Mouse (Mus musculus): ENCODE measurements around the gene Bahcc1.

Bahcc1 gene

DNA sequence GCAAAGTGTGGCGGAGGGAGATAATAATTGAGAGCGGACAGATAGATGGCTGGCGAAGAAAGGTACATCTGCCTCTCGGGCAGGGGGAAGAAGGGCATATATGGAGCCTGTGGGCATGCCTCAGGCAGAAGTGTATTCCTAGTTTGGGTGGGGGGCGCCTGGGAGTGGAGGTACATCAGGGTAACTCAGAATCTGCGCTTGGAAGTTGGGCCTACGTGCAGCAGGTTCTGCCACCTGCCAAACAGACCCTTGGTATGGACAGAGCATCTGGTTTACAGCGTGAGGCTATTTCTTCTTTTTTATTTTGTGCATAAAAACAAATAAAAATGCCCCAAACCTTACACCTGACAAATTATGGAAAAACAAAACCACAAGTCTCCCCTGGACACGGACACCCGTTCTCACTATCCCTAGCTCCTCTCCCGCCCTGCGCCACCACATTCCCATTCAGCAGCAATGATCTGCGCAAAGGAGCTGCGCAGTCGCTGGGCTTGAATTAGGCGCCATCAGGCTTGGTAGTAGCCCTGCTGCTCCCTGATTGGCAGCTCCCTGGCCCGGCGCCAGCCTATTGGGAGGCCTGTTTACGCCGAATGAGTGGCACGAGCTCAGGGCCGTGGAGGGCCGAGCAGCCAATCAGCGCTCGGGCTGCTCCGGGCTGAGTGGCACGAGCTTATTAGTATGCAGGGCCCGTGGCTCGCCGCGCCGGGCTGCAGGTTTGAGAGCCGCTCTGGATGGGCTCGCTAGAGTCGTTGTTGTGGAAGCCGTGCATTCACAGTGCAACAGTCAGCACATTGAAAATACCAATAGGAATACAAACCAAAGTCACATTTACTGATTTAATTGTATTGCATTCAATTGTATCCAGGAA is at the start of gene Bahcc1:
Bahcc1 (plus strand) TSS at position 718 of the 868 bp plus-strand sequence.
- DNase-seq (ENCODE audit: low spot score in 2 of 2), result peak; percentile 100

DNA sequence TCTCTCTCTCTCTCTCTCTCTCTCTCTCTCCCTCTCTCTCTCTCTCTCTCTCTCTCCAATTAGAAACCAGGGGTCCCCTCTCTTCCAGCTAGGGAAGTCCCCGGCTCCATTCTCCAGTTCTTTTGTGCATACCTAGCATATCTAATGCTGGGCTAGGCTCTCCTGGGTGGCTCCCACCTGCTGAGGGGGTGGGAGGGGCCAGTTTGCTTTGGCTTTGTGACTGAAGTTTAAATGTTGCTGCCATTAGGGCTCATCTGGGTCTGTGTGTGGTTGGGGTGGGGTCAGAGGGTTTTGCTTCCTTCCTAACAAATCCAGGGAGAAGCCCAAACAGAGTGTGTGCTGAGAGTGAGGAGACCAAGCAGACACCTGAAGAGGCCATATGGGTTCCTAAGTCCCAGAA is 49.6 kb upstream of the Bahcc1 start:
- no peak for DNase-seq (ENCODE audit: low spot score in 2 of 2)

DNA sequence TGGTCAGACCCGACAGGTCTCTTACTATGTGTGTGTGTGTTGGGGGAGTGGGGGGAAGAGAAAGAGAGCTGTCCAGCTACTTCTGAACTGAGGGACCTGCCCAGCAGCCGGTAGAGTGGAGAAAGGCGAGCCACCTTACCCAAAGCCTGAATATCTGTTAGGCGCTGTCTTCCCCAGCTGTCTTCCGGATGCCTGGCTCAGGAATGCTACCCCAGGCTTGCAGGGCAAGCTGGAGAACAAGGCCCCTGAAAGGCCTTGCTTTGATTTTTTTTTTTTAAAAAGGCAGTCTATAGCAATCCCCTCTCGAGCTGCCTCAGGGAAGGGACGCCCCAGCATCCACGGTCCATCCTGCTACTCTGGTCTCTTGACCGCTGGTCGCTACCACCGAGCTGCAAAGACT is 49.0 kb upstream of the Bahcc1 start:
- DNase-seq (ENCODE audit: low spot score in 2 of 2), result no peak

DNA sequence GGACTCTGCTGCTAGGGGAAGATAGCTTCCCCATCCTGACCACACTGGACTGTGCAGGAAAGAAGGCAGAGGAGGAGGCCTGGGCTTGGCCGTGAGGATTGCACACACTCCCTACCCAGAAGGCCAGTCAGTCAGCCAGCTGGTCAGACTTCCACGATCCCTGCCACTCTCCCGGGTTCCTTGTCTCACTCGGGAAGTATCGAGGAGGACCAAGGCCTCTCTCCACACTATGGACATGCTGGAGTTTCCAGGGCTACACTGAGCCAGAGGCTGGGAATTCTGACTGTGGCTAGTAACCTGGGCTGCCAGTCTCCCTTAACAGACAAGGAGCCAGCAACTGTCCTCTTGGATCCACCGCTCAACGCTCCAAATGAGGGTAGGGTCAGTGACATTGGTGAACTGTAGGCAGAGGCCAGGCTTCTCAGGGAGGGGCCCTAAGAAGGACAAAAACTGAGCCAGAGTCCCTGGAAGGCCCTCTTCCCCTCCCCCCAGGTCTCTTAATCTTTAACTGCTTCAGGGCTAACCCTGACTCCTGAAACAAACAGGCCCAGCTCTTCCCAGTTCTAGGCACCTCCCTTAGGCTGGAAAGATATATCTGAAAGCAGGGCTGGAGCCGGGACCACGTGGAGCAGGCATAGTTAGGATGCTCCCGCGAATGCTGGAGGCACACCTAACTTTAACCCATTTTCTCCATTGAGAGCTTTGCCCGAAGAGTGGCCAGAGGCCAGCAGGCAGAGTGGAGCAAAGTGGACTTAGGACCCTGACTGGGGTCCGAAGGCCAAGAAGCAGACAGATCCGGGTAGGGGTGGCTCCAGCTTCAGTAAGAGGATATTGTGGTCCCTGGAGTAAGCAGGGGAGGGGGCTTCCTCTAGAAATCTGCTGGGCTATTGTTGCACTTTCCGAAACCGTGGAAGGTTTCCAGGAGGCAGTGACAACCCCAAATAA is 48.1 kb upstream of the Bahcc1 start:
- DNase-seq (ENCODE audit: low spot score in 2 of 2), result no peak

DNA sequence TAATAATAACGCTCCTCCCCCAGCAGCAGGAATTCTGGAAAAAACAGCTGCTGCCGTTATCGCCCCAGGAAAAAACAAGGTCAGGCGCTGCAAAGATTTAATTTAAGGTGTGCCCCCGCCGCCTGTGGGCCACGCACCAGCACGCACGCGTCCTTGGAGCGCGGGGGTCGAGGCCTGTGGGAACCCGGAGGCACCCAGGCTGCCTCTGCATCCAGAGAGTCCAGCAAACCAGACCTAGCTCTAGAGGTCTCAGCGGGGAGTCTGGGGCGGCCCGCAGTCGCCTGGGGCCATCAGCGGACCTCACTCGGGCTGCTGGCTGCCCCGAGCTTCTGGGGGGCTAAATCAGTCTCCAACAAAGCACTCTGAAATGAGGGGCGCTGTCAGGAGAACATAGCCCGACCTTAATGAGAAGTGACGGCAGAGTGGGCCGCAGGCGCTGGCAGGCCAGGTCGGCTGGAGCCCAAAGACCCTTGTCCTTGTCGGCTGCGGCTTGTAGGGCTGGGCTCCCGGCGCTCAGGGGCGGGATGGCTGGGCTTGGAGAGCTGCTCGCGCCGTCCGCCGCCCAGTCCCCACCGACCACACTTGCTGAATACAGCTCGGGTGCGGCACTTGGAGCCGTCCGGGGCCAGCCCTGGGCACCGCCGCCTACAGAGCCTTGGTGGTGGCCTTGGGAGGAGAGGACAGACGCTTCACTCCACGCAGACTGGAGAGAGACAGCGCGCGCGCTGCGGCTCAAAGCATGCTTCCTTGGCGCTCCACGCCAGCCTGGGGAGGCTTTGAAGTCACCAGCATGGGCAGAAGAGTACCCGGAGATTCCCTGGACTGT is 47.2 kb upstream of the Bahcc1 start:
- DNase-seq (ENCODE audit: low spot score in 2 of 2), result no peak

DNA sequence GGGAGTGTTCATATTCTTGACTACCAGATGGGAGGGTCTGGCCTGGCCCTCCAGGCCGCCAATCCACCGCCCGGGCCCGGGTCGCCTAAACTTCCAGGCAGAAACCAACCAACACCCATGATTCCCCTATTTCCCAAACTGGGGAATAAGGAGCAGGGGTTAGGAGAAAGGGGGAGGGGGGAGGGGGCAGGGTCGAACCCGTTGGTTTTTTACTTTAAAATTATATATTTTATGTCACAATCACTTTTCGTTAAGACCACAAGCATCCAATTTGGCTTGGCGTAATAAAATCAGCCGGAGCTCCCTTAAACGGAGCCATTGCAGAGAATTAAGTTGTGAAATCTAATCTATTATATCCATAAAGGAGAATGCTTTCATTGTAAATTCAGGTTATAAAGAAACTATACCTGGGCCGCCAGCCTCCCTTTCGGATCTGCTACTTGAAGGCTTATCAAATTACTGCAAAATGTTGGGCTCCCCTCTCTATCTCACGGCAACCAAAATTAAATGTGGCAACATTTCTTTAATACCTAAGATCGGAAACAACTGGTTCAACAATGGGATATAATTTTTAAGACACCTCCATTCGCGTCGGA is 46.5 kb upstream of the Bahcc1 start:
- no peak for DNase-seq (ENCODE audit: low spot score in 2 of 2)

DNA sequence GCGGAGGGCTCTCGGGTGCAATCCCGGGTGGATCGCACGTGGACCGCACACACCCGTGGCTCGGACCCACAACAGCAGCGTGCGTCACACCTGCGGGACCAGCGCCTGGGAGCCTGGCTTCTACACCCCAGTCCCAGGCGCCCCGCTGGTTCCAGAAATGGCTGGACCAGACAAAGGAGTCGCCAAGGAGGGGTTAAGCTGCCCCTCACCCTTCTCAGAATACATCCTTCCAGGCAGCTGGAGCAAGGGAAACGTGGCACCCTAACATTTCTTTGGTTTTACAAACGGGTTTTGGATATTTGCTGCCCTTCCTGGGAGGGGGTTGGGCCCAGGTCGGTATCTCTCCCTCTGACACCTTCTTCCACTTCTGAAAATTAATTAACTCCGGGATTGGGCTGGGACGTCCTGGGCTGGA is 45.9 kb upstream of the Bahcc1 start:
- no peak for DNase-seq (ENCODE audit: low spot score in 2 of 2)

DNA sequence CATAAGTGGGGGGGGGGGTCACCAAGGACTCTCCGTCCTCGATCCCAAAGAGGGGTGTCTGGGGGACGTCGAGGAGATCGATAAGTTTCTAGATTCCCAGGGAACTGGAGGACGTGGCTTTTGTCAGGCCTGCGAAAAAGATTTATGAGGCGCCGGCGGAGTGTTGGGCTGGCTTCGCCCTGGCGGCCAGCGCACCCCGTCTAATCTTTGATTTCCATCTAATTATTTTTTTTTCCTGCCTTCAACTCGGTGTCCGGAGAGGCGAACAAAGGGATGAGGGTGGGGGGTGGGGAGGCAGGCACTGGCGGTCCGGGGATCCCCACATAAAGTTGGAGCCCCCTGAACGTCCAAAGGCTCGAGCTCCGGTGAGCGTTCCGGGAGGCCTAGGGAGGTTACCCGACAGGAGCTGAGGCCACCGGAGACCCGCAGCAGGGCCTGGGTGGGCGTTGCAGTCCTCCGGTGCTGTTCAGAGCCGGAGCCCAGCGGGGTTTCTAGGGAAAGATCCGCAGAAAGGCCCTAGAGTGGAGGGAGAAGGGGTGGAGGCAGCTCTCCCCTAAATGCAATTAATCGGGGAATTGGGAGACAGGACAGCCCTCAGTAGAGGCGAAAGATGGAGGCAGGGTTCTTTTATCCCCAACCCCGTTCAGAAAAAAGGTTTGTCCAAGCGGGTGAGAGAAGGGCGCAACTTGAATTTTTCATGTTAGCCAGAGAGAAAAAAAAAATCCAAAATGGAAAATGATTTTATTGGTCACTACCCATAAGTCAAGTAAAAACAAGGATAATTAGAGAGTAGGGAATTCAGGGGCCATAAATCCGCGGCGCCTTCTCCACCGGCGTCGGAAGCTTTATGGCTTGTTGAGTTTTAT is 45.3 kb upstream of the Bahcc1 start:
- DNase-seq (ENCODE audit: low spot score in 2 of 2), result peak; percentile 22 to 40

DNA sequence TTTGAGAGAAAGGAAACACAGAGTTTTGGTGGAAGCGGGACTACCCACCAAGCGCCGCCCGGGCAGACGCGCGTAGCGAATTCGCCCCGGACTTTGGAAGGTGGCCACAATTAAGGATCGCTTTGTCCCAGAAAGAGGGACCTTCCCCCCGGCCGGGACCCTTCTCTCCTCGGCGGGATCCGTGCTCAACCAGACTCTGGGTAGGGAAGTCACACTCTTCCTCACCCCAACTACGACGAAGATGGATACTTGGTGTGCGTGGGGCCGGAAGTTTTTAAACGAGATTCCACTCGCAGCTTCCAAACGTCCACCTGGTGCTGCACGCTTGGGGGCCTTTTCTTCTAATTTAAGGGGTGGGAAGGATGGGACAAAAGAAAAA is 44.7 kb upstream of the Bahcc1 start:
- DNase-seq (ENCODE audit: low spot score in 2 of 2), result peak in 1 of 2 experiments; percentile 57

DNA sequence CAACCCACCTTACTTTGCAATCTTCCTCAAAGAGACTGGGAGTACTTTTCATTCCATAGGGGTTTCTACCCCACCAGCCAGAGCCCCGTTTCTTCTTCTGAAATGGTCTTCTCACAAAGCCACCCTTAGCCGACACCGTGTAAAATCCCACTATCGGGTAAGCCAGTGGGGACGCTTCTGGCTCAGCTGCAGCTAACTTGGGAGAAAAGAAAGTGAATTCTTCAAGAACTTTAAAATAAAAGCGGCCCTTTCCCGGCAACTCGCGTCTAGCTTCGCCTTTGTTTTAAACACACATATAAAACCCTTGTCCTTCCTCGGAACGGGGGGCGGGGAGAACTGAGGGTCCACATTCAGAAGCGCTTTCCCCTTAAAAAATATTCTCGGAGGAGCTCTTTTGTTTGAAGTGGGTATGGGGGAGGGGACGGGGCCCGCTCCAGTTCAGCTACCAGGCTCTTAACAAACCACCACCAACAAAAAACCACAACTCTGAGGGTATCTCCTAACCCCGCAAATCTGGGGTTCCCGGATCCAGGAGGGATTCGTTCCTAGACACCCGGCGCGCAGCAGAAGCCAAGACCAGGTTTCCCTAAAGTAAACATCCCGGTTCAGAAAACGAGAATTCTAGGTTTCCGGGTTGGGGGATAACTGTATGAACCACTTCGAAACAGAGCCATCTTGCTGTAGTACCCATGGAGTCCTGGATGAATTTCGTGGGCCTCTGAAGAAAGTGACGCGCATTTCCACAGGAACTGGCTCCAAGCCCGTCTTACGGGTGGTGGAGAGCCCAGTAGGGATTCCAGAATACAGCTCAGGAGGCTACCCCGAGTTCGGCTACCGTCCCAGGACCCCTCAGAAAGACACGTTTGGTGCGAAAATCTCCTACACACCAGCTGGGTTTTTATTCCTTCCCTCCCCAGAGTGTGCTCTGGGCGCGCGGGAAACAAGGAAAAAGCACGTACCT is 44.0 kb upstream of the Bahcc1 start:
- peak; percentile 37 to 73 for DNase-seq (ENCODE audit: low spot score in 2 of 2)

DNA sequence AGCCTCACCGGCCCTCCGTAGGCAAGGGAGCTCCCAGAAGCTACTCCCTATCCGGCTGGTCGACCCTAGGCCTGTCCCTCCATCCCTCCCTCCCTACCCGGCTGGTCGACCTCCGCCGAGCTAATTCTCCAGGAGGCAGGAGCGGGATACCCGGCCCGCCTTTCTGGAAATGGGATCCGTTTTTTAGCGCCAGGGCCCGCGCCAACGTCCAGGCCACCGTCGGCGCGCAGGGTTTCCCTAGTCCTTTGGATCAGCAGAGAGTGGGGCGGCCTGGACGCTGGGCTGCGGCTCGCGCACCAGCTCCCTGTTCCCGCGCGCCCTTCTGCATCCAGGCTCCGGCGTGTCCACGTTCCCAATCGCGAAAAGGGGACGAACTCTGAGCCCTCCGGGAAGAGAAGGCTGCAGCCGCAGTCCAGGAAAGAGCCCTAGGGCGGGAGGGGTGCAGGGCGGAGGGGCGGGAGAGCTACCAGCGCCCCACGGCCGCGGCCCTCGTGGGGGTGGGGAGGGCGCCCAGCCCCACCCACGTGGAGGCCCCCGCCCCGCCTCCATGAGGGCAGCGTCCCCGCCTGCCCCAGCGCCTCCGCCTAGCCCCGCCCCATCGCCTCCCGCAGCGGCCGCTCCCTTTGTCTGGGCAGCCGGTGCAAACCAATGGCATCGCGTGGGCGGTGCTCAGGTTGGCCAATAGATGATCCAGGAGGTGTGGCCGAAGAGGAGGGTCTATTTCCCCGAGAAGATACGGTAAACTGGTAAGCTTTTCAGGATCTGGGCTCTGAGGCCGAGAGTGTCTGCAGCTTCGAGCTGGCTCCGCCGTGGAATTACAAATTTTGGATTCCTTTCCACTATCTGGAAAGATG is 43.1 kb upstream of the Bahcc1 start:
- peak; percentile 92 to 98 for DNase-seq (ENCODE audit: low spot score in 2 of 2)

DNA sequence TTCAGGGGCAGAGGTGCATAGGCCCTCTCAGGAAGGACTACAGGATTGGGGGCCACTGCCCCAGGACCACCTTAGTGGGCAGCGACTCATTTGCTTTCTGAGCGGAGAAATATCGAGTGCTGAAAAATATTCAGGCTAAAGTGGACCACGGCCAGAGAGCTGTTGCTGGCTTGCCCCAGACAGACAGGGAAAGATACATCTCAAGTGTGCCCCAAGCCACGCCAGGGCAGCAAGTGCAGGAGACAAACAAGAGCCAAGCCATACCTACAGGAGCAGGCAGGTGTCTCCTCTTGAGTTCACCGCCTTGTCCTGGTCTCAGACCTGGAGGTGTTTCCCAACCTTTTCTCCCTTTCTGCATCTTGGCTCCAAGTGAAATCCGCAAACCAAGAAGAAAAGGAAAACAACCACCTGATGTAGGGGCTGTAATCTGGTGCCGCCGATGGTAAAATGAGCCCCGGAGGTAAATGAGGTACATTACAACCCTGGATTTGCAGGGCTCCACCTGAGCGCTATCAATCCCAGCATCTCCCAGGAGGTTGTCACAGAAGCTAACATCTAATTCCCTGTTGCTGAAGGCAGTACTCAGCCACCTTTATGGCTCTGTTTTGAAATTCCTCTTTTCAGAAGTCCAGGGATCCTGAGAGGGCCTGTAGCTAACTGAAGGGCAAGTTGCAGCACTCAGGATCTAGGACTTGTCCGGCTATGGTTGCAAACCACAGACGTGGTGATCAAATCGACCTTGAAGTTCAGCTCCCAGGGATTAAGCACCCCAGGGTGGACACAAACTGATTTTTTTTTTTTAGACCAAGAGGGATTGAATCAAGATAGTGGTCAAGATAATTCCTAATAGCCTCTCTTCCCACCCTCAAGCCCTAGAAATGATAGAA is 42.0 kb upstream of the Bahcc1 start:
- DNase-seq (ENCODE audit: low spot score in 2 of 2), result no peak

DNA sequence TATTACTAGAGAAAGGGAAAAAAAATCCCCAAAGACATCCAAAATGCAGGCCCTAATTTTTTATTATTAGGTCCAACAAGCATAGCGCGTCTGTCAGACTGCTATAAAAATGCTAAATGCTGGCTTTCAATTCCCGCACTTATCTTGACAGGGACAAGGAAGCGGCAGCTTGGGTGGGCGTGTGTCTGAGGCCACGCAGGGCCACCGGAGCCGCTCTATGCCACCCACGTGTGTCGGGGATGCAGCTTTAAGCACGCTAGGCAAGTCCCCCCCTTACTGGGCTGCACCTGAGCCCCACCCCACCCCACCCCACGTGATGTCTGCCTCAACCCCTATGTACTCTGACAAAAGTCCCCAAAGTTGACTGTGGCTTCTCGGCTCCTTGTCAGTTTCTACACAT is 33.9 kb upstream of the Bahcc1 start:
- no peak for DNase-seq (ENCODE audit: low spot score in 2 of 2)

DNA sequence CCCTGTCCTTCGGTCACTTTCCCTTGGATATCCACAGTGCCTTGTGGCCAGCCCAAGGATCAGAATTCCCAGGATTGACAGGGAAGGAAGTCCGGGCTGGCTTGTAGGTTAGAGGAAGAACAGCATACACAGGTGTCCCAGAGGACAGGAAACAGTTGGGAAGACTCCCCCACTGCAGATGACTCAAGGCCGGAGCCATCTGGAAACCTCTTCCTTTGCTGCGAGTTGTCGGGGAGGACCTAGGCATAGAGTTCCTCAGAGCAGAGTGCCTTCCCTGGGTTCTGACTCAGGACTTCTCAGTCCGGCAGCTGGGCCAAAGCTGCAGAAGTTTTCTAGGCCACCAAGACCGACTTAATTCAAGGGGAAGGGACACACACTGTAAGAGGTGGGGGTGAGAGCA is 33.0 kb upstream of the Bahcc1 start:
- DNase-seq (ENCODE audit: low spot score in 2 of 2), result no peak

DNA sequence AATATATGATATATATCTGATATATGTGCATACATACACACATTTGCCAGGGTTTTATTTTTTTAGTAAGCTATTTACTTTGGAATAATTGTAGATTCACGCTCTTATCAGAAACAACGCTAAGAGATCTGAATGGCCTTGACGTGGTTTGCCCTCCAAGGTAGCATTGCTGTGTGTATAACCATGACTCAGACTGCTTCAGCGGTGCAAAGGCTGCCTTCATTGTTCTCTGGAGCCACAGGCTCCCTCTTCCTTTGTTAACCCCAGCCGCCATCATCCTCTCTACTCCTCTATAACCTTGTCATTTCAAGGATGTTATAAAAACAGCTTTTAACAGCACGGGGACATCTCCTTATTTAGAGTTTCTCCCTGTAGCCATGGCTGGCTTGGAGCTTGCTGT is 32.1 kb upstream of the Bahcc1 start:
- no peak for DNase-seq (ENCODE audit: low spot score in 2 of 2)

DNA sequence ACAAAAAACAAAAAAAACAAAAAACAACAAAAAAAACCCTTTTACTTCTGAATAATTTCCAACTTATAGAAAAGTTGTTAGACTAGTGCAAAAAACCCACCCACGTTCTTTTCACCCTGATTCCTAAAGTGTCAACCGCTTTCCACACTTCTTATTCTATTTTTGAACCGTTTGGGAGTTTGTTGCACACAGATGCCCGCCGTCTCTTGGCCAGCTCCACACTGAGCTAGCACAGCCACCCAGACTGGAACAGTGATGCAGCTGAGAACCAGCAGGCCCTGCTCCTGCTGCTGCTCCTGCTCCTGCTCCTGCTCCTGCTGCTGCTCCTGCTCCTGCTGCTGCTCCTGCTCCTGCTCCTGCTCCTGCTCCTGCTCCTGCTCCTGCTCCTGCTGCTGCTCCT is 28.5 kb upstream of the Bahcc1 start:
- no peak for DNase-seq (ENCODE audit: low spot score in 2 of 2)

DNA sequence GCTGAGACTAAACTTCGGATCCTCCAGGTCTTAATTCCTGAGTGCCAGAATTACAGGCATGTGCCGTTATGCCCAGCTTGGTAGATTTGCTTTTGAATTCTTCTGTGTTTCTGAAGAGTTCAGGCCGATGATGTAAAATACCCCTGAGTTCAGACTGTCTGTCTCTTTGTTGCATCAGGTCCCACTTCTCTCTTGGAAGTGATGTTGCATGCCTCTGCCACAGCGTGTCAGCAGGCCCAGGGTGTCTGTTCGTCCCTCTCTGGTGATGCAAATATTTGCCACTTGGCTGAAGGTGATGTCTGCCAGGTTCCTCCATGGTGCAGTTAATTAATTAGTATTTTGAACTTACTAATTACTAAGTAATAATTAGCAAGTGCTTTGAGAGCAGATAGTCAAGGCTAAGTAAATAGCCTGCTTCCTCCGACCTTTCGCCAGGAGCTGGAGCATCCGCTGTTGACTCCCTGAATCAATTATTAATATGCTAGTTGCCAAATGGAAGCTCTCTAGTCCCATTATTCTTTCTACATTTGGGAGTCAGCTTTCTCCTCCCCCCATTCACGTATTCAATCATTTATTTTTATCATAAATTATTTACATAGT is 26.6 kb upstream of the Bahcc1 start:
- no peak for DNase-seq (ENCODE audit: low spot score in 2 of 2)

Data from urinary bladder, adult 18-20 months (tissue).